Mouse (Mus musculus): ENCODE data around the gene Arap2. TPM values are rescaled to one million over a fixed set of nuclear protein-coding genes. Genes with fewer than 3 reads are reported as not detected.
A peak's percentile ranks its signal among the peaks of the same experiment; 100 is the strongest.

The Arap2 gene
- total and polyA plus RNA-seq, 2 experiments from 2014 or later, result 14.2 to 14.3 TPM

DNA sequence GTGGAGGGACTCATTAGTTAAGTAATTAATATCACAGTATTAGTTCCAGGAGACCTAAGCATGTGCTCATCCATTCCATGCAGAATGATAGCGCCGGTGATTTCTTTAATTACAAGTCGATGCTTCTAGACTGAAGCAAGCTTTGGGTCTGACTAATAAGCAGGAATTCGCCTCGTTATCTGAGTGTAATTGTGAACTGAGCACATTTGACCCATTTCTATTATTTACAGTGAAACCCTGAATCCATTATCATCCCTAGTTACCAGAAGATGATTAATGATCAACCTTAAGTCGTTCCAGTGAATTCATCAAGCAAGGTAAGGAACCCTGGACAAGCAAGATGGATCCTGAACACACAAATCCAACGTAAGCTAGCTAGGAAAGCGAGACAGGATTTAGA is 125.5 kb downstream of the Arap2 start:
- no peak for ATAC-seq
- no peak for TF ChIP-seq CTCF (IDR thresholded peaks at IDR 0.05; ENCODE audit: low read depth)
- H3K9me3 ChIP-seq (ENCODE audit: low read length), result no peaks in the 10 kb centered on the region
- no peak for DNase-seq (ENCODE audit: low spot score)
- H3K4me2 ChIP-seq (ENCODE audit: low read depth, low read length), result no peak overlapping the region
- no peaks in the 10 kb centered on the region for H3K4me1 ChIP-seq (ENCODE audit: insufficient read depth, low read length)
- WGBS, result 64% methylated on average over 8 of the region's 8 CpGs
- no peak overlapping the region for H3K27ac ChIP-seq
- H3K27me3 ChIP-seq (ENCODE audit: insufficient read depth, low read length), result no peaks in the 10 kb centered on the region
- no peak overlapping the region for H3K9ac ChIP-seq (replicated peaks; ENCODE audit: low read length)
- H3K36me3 ChIP-seq (ENCODE audit: insufficient read depth, low read length), result no peaks in the 10 kb centered on the region
- no peak overlapping the region for H3K4me3 ChIP-seq (ENCODE audit: low read length)

DNA sequence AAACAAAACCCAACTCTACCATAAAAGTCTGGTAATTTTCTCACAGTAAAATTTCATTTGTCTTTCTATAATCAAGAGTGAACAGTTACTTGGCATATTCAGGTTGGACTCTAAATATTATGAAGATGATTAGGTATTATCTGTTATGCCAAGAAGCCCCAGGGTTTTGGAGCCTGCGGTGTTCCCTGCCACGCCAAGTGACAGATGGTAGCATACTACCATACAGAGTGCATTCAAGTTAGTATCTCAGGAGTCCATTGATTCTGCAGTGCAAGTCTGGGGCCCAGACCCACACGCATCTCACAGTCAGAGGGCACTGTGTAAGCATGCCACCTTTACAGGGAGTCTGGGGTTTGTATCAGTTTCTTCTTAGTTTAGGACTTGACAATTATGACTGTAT is 129.6 kb downstream of the Arap2 start:
- H3K36me3 ChIP-seq (ENCODE audit: insufficient read depth, low read length), result no peaks in the 10 kb centered on the region
- DNase-seq (ENCODE audit: low spot score), result peak; percentile 4
- H3K27ac ChIP-seq, result no peak overlapping the region
- 56% methylated on average over 3 of the region's 3 CpGs for WGBS
- no peak overlapping the region for H3K4me3 ChIP-seq (ENCODE audit: low read length)
- no peak overlapping the region for H3K9ac ChIP-seq (replicated peaks; ENCODE audit: low read length)
- 0 out of 2 replicates have a peak, but pooled peaks have one; percentile 35 for ATAC-seq
- no peak overlapping the region for H3K4me2 ChIP-seq (ENCODE audit: low read depth, low read length)
- H3K4me1 ChIP-seq (ENCODE audit: insufficient read depth, low read length), result no peaks in the 10 kb centered on the region
- no peaks in the 10 kb centered on the region for H3K27me3 ChIP-seq (ENCODE audit: insufficient read depth, low read length)
- H3K9me3 ChIP-seq (ENCODE audit: low read length), result no peaks in the 10 kb centered on the region
- TF ChIP-seq CTCF (IDR thresholded peaks at IDR 0.05; ENCODE audit: low read depth), result no peak

- Histone ChIP-seq H3K36me3 (ENCODE audit: insufficient read depth, low read length) (no peaks in the 10 kb centered on the region), H3K4me2 (ENCODE audit: low read depth, low read length) (no peak overlapping the region), H3K4me3 (ENCODE audit: low read length) (no peak overlapping the region), H3K4me1 (ENCODE audit: insufficient read depth, low read length) (no peaks in the 10 kb centered on the region), H3K9me3 (ENCODE audit: low read length) (no peaks in the 10 kb centered on the region), H3K27ac (no peak overlapping the region), H3K9ac (replicated peaks; ENCODE audit: low read length) (no peak overlapping the region), H3K27me3 (ENCODE audit: insufficient read depth, low read length) (no peaks in the 10 kb centered on the region)
- DNase-seq (ENCODE audit: low spot score) (peak; percentile 27), ATAC-seq (no peak)
- TF ChIP-seq CTCF (IDR thresholded peaks at IDR 0.05; ENCODE audit: low read depth), result no peak
- WGBS, result 80% methylated on average over 5 of the region's 5 CpGs
Measured at GRCm38 (mm10) chr5:62628901-62629300, 137.1 kb downstream of the Arap2 start.

- 89% methylated on average over 11 of the region's 11 CpGs for WGBS
- Histone ChIP-seq H3K9me3 (ENCODE audit: low read length) (no peaks in the 10 kb centered on the region), H3K4me1 (ENCODE audit: insufficient read depth, low read length) (no peaks in the 10 kb centered on the region), H3K27ac (no peak overlapping the region), H3K9ac (replicated peaks; ENCODE audit: low read length) (no peak overlapping the region), H3K27me3 (ENCODE audit: insufficient read depth, low read length) (no peaks in the 10 kb centered on the region), H3K4me3 (ENCODE audit: low read length) (no peak overlapping the region), H3K4me2 (ENCODE audit: low read depth, low read length) (no peak overlapping the region), H3K36me3 (ENCODE audit: insufficient read depth, low read length) (no peaks in the 10 kb centered on the region)
- ATAC-seq (no peak), DNase-seq (ENCODE audit: low spot score) (no peak)
- no peak for TF ChIP-seq CTCF (IDR thresholded peaks at IDR 0.05; ENCODE audit: low read depth)
Measured at GRCm38 (mm10) chr5:62622848-62623479, 143.0 kb downstream of the Arap2 start.

- DNase-seq (ENCODE audit: low spot score) (no peak), ATAC-seq (no peak)
- Histone ChIP-seq H3K9me3 (ENCODE audit: low read length) (no peaks in the 10 kb centered on the region), H3K36me3 (ENCODE audit: insufficient read depth, low read length) (no peaks in the 10 kb centered on the region), H3K4me2 (ENCODE audit: low read depth, low read length) (no peak overlapping the region), H3K9ac (replicated peaks; ENCODE audit: low read length) (no peak overlapping the region), H3K4me3 (ENCODE audit: low read length) (no peak overlapping the region), H3K27ac (no peak overlapping the region), H3K4me1 (ENCODE audit: insufficient read depth, low read length) (no peaks in the 10 kb centered on the region), H3K27me3 (ENCODE audit: insufficient read depth, low read length) (no peaks in the 10 kb centered on the region)
- no peak for TF ChIP-seq CTCF (IDR thresholded peaks at IDR 0.05; ENCODE audit: low read depth)
Measured at GRCm38 (mm10) chr5:62618286-62618685, 147.7 kb downstream of the Arap2 start.

GRCm38 (mm10) chr5:62611990-62612389 is 154.0 kb downstream of the Arap2 start:
- H3K9me3 ChIP-seq (ENCODE audit: low read length), result no peaks in the 10 kb centered on the region
- no peaks in the 10 kb centered on the region for H3K36me3 ChIP-seq (ENCODE audit: insufficient read depth, low read length)
- DNase-seq (ENCODE audit: low spot score) (no peak), ATAC-seq (no peak)
- H3K27ac ChIP-seq, result no peak overlapping the region
- no peaks in the 10 kb centered on the region for H3K4me1 ChIP-seq (ENCODE audit: insufficient read depth, low read length)
- WGBS, result 52% methylated on average over 3 of the region's 3 CpGs
- H3K4me3 ChIP-seq (ENCODE audit: low read length), result no peak overlapping the region
- no peak for TF ChIP-seq CTCF (IDR thresholded peaks at IDR 0.05; ENCODE audit: low read depth)
- H3K9ac ChIP-seq (replicated peaks; ENCODE audit: low read length), result no peak overlapping the region
- no peak overlapping the region for H3K4me2 ChIP-seq (ENCODE audit: low read depth, low read length)
- no peaks in the 10 kb centered on the region for H3K27me3 ChIP-seq (ENCODE audit: insufficient read depth, low read length)

DNA sequence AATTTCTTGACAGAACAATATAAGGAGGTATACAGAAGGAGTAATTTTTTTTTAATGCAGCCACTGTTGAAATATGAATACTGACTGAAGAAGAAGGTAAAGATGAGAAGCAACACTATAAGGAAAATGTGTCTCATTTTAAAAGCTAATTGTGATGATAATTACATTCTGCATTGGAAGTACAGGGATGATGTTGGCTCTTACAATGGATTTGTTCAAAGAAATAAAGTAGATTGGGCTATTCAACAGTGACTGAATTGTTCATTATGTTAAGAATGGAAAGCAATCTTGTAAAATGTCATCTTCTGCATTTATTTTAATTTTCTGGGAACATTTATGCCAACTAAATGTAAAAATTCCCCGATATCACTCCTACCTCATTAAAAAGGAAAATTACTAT is 178.6 kb downstream of the Arap2 start:
- Histone ChIP-seq H3K27ac (no peak overlapping the region), H3K9ac (replicated peaks; ENCODE audit: low read length) (no peak overlapping the region), H3K27me3 (ENCODE audit: insufficient read depth, low read length) (no peaks in the 10 kb centered on the region), H3K4me1 (ENCODE audit: insufficient read depth, low read length) (no peaks in the 10 kb centered on the region), H3K9me3 (ENCODE audit: low read length) (no peaks in the 10 kb centered on the region), H3K36me3 (ENCODE audit: insufficient read depth, low read length) (no peaks in the 10 kb centered on the region), H3K4me2 (ENCODE audit: low read depth, low read length) (no peak overlapping the region), H3K4me3 (ENCODE audit: low read length) (no peak overlapping the region)
- WGBS, result 75% methylated on average over 1 of the region's 1 CpGs
- ATAC-seq, result no peak
- TF ChIP-seq CTCF (IDR thresholded peaks at IDR 0.05; ENCODE audit: low read depth), result no peak
- DNase-seq (ENCODE audit: low spot score), result no peak

All from hindbrain, postnatal 0 days (tissue).